Mouse (Mus musculus): ENCODE results near the gene Ctsg.

Ctsg gene

DNA sequence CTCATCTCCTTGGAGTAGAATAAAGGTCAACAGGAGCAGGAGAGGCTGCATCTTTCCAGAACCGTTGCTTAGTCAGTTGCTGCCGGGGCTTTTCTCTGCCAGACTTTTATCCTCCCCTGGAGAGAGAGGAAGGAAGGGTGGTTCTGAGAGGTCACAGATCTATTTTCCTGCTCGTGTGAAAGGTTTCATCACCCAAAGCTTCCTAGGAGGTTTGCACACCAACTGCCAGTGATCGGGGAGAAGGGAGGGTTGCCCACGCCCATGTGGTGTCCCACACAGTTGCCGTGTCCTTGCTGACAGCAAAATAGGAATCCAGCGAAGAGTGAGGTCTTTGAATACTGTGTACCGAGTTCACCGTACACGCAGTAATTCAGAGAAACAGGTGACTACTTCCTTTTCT, at the start of gene Ctsg:
Ctsg (minus strand) TSS at position 189 of the 400 bp plus-strand sequence.
- WGBS, result 82% methylated on average over 10 of the region's 10 CpGs

DNA sequence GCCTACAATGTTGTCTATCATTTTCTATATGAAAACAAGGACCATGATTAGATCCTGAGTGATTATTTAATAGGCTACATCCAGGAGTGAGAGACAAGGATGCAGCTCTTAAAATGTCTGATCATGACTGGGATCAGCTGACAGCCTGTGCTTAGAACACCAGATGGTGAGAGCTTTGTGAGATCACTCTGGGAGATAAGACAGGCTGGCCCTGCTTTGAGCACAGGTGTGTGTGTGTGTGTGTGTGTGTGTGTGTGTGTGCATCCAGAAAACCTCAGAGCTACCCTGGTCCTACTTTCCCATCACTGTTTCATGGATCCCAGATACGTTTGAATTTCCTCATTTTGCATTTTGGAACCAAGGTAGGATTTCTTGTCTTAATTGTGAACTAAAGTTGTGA, 31.3 kb upstream of the Ctsg start:
- 77% methylated on average over 1 of the region's 1 CpGs for WGBS

DNA sequence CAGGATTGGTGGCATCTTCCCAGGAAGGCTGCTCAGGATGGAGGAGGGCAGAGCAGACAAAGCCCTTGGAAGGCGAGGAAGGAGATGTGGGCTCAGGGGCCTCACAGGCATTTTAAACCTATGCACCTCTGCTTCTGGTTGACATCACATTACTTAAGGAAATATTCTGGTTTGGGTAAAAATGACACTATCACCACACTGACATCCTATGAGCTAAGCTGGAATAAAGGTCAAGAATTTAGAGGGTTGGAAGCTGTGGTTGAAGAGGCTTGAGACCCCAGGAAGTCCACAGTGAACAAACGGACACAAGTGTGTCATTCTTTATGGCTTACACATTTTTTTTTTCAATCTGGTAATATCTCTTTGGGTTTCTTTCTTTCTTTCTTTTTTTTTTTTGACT, 30.1 kb upstream of the Ctsg start, which contains the start of gene Gzmd:
Gzmd (minus strand) TSS at position 101 of the 400 bp plus-strand sequence.
- 85% methylated on average over 2 of the region's 2 CpGs for WGBS

DNA sequence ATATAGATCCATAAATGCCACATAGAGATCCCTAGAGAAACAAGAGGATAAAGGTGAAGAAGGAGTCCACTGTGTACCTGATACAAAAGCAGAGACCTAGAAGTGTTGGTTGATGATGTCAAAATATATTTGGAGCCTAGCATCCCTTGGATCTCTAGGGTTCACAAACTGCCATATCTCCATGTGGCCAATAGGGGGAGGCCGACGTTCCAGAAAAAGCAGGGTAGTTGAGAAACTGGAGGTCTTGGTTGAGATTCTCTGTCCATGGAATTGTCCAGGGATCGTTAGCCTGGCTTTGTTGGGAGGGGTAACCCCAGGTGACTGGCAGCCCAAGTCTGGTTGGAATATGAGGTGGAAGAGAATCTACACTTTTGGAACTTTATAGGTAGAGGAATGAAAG, 26.0 kb upstream of the Ctsg start:
- 49% methylated on average over 3 of the region's 3 CpGs for WGBS

DNA sequence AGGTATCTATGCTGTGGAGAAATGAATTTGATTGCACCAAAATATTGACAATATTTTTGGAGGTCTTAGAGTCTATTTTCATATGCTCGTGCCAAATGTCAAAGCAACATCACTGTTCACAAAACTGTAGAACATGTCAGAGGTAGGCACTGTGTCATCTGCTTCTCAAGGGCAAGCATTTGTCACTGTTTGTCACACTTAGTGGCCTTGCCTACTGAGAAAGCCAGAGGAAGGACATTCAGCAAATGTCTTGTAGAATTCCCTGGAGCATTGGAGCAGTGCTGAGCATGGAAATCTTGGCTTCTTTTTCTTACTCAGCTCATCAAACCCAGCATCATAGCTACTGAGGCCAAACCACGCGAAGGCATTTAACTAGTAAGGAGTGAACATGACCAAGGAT, 21.1 kb upstream of the Ctsg start:
- WGBS, result 85% methylated on average over 3 of the region's 3 CpGs

DNA sequence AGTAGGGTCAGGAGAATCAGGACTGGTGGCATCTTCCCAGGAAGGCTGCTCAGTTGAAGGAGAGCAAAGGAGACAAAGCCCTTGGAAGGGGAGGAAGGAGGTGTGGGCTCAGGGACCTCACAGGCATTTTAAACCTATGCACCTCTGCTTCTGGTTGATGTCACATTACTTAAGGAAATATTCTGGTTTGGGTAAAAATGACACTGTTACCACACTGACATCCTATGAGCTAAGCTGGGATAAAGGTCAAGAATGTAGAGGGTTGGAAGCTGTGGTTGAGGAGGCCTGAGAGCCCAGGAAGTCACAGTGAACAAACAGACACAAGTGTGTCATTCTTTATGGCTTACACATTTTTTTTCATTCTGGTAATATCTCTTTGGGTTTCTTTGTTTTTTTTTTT, 18.2 kb upstream of the Ctsg start, which contains the start of gene Gzme:
Gzme (minus strand) TSS at position 101 of the 400 bp plus-strand sequence.

DNA sequence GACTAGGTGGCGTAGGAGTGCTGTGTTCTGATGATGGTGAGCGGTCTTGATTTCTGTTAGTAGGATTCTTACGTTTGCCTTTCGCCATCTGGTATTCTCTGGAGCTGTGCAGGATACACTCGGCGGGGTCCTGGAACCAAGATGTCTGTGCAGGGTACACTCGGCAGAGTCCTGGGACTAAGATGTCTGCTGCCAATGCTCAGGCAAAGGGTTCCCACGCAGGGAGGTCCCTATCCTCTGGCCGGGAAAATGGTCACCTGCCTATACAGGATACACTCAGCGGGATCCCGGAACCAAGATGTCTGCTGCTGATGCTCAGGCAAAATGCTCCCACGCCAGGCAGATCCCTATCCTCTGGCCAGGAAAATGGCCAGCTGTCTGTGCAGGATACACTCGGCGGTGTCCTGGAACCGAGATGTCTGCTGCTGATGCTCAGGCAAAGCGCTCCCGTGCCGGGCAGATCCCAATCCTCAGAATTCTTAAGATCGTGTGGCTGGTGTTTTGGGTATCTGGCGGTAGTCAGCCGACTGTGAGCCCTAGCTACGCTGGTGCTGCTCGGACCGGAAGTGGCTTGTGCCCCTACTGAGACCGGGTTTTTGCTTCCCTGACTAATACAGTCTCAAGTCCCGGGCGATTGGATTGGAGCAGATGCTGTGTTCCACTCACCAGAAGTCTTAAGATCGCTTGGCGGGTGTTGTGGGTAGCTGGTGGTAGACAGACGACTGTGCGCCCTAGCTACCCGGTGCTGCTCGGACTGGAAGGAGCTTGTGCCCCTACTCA, 13.3 kb upstream of the Ctsg start:
- 93% methylated on average over 33 of the region's 33 CpGs for WGBS

DNA sequence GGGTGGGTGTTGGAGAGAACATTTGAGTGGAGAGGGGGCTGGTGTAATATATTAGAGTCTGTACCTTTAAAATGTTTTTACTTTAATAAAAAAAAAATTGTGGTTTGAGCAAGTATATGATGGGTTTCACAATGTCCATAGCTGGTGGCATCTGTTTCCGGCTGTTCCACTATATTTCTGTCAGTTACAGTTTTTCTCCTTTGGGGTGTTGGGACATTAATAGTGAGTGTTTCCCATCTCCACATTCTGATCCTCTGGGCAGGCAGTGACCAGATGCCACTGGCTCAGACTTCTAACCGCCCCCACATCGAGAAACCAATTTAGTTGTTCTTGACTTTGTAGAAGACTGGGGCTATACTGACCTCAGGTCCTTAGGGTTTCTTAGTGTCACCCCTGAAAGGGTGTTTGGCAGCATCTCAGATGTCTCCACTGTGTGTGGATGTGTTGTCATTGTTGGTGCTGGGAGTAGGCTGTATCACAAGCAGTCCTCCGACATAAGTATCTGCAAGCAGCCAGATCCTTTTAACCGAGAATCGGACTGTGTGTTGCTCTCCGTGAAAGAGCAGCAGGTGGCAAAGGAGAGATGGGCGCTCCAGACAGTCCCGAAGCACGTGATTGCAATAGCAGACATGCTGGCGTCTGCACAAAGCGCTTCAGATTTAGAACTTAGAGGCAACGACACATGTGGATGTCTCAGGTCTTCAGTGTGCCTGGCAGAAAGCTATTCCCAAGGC, 3.2 kb upstream of the Ctsg start:
- WGBS, result 59% methylated on average over 13 of the region's 13 CpGs

DNA sequence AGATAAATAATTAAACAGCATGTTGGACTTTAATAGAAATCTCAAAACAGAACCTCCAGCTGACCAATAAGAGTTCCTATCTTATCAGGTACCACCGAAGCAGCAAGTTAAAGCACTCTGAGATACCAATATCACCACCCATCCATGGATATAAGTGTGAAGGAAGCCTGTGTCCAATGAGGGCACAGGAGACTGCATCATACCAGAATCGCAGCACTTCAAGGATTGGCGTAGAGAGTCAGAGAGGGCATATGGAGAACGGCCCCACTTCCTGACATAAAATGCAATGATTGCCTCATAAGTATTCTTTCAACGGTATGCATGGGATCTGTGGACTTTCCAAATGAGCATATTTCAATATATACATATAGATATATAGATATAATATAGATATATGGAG, 2.6 kb upstream of the Ctsg start:
- 94% methylated on average over 5 of the region's 5 CpGs for WGBS

DNA sequence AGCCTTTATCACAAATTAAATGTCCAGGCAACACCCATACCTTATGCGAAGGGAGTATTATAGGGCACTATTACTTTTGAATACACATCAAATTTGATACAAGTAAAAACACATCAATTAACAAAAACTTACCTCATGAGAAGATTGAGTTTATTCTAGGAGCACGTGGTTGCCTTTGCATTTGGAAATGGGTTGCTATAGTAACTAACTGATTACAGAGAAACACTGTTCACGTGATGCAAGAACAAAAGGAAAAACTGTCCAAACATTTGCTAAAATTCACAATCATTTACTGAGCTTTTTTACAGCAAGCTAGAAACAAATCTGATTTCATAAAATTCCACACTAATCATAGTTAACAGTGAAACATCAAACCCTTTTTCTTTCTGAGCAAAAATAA, 1.1 kb upstream of the Ctsg start:
- 60% methylated on average over 3 of the region's 3 CpGs for WGBS

DNA sequence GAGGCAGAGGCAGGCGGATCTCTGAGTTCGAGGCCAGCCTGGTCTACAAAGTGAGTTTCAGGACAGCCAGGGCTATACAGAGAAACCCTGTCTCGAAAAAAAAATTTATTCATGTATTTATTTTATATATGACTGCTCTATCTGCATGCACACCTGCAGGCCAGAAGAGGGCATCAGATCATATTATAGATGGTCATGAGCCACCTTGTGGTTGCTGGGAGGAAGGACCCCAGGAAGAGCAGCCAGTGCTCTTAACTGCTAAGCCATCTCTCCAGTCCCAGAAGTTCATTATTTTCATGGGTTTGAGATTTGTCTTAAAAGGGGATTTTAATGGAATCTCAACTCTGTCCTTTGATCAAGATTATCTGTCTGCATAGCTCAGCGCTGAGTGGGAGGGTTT, 3.4 kb downstream of the Ctsg start:
- 84% methylated on average over 4 of the region's 4 CpGs for WGBS

DNA sequence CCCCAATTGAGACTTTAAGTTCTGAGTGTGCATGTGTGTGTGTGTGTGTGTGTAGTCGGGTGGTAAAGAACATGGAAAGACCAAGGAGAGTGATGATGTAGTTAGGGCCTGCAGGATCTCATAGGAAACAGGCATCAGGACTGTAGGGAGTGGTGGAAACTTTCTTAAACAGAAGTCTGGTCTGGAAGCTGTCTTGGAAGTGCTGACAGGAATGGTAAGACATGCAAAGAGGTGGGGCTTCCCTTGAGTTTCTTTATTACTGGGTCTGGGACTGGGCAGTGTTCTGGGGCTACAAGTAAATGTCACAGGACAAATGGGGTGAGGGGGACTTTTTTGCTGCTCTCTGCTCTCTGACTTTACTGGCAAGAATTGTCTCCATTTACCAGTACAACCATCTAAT, 4.8 kb downstream of the Ctsg start:
- 88% methylated on average over 1 of the region's 1 CpGs for WGBS

DNA sequence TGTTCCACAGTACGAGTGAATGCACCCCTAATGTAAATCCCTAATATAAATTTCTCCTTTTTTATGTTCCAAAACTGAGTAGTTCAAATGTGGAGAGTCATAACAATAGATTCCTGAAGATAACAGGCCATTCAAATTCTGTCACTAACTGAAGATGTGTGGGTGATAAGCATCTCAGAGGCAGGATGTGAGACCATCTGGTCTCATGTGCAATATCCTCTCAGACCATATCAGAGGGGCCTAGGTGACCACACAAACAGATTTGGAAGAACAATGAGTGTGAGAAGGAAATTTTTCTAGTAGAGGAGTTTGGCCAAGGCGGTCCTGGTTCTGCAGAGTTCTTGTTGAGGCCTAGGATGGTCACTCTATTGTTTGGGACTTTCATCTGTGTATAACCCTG, 9.0 kb downstream of the Ctsg start:
- WGBS, result 84% methylated on average over 2 of the region's 2 CpGs

DNA sequence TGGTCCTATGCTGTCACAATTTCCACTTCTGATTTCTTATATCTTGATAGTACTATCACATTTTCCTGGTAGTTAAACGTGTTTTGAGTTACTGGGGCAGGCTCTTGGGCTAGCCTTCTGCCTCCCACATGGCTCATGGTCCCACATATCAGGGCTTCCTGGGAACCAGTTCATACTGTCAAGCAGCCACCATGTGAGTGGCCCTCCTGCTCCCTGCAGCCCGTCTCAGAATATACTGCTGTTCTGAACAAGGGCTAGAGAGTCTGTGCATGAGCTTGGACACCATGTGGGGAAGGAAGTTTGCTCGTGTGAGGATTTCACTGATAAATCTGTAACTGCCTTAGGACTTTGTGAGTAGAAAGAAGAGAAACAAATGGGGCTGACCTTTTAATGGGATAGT, 15.7 kb downstream of the Ctsg start:
- 81% methylated on average over 3 of the region's 3 CpGs for WGBS

DNA sequence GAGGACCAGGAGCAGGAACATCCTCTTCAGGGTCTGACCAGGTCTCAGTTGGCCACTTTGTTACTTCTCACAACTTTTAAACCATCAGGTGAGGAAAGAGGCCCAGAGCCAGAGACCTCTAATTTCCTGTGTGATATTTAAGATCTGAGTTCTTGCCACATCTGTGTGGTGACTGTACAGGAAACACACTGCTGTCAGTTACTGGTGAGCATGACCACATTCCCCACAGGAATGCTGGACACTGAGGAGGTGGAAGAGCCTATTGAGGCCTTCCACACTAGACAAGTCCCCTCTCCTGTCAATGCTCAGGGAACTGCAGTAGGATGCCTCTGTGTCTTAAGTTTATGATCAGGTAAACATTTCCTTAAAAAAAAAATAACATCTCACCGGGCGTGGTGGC, 17.2 kb downstream of the Ctsg start, which contains the start of gene Mcpt8:
Mcpt8 (minus strand) TSS at position 107 of the 400 bp plus-strand sequence.
- WGBS, result 94% methylated on average over 2 of the region's 2 CpGs

DNA sequence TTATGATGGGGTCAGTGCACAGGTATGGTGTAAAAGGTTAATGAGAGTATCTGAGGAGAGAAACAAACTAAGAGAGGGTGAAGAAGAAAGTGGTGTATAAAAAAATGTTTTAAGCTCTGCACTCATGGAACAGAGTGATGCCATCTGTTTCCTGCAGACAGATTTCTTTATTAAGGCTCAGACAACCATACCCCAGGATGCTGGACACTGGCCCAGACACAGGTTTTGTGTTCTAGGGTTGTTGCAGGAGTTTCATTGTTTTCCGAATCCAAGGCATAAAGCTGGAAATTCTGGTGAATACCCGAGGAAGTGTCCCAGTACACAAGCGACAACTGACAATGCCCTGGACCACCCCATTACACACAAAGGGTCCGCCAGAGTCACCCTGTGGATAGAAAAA, 20.4 kb downstream of the Ctsg start:
- 59% methylated on average over 4 of the region's 4 CpGs for WGBS

DNA sequence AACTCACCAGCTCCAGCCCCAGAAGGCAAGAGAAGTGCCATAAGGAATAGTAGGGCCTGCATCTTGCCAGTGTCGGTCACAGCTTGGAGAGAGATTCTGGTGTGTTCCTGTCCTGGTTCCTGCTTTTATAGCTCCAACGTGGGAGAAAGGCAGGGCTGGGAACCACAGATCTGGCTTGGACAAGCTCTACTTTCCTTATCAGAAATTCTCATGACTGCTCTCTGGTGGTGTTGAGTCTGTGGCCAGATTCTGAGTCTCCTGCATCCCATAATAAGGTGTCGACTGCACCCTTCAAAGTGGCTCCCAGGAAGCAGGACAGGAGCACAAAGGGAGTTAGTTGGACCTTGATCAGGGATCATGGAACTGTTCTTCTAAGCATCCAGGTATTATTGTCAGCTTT, 40.2 kb downstream of the Ctsg start, which contains the start of gene Mcpt4:
Mcpt4 (minus strand) TSS at position 101 of the 400 bp plus-strand sequence.
- WGBS, result 78% methylated on average over 3 of the region's 3 CpGs

DNA sequence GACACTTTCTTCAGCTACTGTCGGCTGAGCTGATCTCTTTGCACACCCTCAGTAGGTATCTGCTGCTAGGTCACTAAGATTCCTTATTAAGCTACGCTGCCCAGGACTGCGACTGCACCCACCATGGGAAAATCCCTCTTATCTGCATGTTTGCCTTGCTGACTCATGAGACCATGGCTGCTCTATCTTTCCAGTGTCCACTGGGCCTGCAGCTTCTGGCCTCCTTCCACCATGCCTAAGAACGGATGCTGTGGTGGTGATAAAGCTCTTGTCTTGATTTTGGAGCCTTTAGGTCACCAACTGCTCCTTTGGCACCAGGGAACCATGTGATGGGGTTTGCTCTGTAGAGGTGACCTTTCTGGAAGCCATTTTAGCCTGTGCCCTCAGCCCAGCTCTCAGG, 44.7 kb downstream of the Ctsg start:
- 91% methylated on average over 4 of the region's 4 CpGs for WGBS

DNA sequence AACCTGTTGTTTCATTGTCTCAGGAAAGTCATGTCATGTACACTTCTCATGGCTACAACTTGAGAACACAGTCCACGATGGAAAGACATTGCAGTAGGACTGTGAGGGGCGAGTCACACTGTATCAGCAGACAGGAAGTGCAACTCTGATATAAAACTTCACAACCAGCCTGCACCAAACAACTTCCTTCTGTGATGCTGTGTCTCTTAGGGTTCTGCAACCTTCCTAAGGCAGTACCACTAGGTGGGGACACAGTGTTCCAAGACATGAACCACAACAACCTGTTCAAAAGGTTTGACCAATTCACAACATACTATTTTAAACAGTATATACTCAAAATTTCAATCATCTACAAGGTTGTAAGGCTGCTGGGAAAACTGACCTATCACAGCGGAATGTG, 47.0 kb downstream of the Ctsg start:
- 89% methylated on average over 3 of the region's 3 CpGs for WGBS
